Mouse (Mus musculus) embryonic facial prominence, embryonic 10.5 days (tissue): ENCODE measurements at regions not wholly inside any gene's neighbourhood (a gene's known extent, or its start where the extent isn't known, plus 50 kb on each side); places are given as distances from the start of the nearest gene placed in this dataset.
A peak's percentile ranks its signal among the peaks of the same experiment; 100 is the strongest.

Experiments
- DNase-seq: peaks from one replicate; pipeline ENCODE4 v3.0.0-alpha.2; 2017; ENCODE audit warnings: low spot score
- H3K27ac ChIP-seq: fragments of 300-500 bp; sonication (generic); replicated peaks from 2 replicates; pipeline ENCODE4 v1.5.1; 2016; ENCODE audit warnings: mild to moderate bottlenecking
- H3K27me3 ChIP-seq: fragments of 300-500 bp; sonication (generic); replicated peaks from 2 replicates; pipeline ENCODE4 v1.6.1; 2016; ENCODE audit warnings: low read depth, mild to moderate bottlenecking; ENCODE audit not compliant: poor library complexity, severe bottlenecking
- H3K36me3 ChIP-seq: fragments of 300-500 bp; sonication (generic); replicated peaks from 2 replicates; pipeline ENCODE4 v1.6.1; 2016; ENCODE audit warnings: mild to moderate bottlenecking, moderate library complexity
- H3K4me1 ChIP-seq: fragments of 300-500 bp; sonication (generic); 2 replicates; pipeline ENCODE4 v1.6.1; 2016
- H3K4me3 ChIP-seq: fragments of 300-500 bp; sonication (generic); 2 replicates; pipeline ENCODE4 v1.5.1; 2016; ENCODE audit warnings: mild to moderate bottlenecking, moderate library complexity
- H3K9me3 ChIP-seq: fragments of 300-500 bp; sonication (generic); 2 replicates; pipeline ENCODE4 v1.6.1; 2016; ENCODE audit warnings: mild to moderate bottlenecking
- WGBS: fragments of 180-500 bp; shearing (Covaris S2); methylation state at CpG from one replicate; pipeline ENCODE4 v1.1.7; 2016; 5-methylcytosine and 5-hydroxymethylcytosine counted together

DNA sequence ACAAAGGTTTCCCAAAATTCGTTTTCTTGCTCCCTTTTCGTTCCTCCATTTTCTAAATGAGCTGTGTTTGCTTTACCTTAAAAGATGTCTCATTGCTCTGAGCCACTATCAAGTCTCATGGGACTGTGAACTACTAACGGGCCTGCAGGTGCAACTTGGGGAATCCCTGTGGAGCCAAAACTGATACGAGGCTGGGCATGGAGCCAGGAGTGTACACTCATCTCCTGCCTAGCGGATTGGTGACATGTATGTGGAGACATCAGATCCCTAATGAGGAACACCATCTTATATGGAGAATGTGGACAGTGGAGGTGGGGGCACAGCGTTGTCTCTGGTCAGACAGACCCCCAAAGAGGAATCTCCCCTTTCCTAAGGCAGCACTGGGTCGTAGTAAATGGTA, 119.6 kb upstream of the Nt5e start:
- no peaks in the 10 kb centered on the region for H3K9me3 ChIP-seq
- no peaks in the 10 kb centered on the region for H3K36me3 ChIP-seq
- H3K4me1 ChIP-seq, result no peaks in the 10 kb centered on the region
- WGBS, result 83% methylated on average over 7 of the region's 7 CpGs
- no peak overlapping the region for H3K27ac ChIP-seq
- no peaks in the 10 kb centered on the region for H3K27me3 ChIP-seq
- no peak for DNase-seq
- H3K4me3 ChIP-seq, result no peak overlapping the region

DNA sequence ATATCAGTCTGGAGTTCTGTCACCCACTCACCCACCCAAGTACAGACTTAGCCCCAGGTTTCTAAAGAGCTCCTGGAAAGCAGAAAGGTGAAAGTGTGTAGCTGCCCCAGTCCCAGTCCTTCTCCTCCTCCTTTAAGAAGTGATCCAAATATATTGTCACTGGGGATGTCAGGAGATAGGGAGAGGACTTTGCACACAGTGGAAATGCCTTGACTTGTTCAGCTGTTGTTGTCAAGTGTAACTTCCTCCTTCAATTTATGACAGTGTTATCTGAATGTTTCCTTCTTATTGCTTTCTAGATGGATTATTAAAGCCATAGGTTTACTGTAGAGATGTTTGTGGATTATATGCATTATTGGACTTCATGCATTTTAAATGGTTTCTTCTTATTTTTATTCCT, 119.0 kb upstream of the Nt5e start:
- no peak for DNase-seq
- H3K27me3 ChIP-seq, result no peaks in the 10 kb centered on the region
- no peak overlapping the region for H3K27ac ChIP-seq
- no peaks in the 10 kb centered on the region for H3K4me1 ChIP-seq
- H3K36me3 ChIP-seq, result no peaks in the 10 kb centered on the region
- no peaks in the 10 kb centered on the region for H3K9me3 ChIP-seq
- no peak overlapping the region for H3K4me3 ChIP-seq

GRCm38 (mm10) chr9:88214758-88215157, 112.2 kb upstream of the Nt5e start:
- Histone ChIP-seq H3K27ac (no peak overlapping the region), H3K4me3 (no peak overlapping the region), H3K9me3 (no peaks in the 10 kb centered on the region), H3K4me1 (no peaks in the 10 kb centered on the region), H3K27me3 (no peaks in the 10 kb centered on the region), H3K36me3 (no peaks in the 10 kb centered on the region)
- DNase-seq, result no peak
- 76% methylated on average over 6 of the region's 6 CpGs for WGBS

- 83% methylated on average over 3 of the region's 3 CpGs for WGBS
- DNase-seq, result no peak
- Histone ChIP-seq H3K4me3 (no peak overlapping the region), H3K27me3 (0 out of 2 replicates have a peak, but pooled peaks cover 6% of the 10 kb centered on the region), H3K36me3 (no peaks in the 10 kb centered on the region), H3K9me3 (no peaks in the 10 kb centered on the region), H3K27ac (no peak overlapping the region), H3K4me1 (no peaks in the 10 kb centered on the region)
Observed at GRCm38 (mm10) chr9:88220360-88220759, 106.6 kb upstream of the Nt5e start.

- Histone ChIP-seq H3K4me1 (no peaks in the 10 kb centered on the region), H3K36me3 (no peaks in the 10 kb centered on the region), H3K27me3 (0 out of 2 replicates have a peak, but pooled peaks cover 6% of the 10 kb centered on the region), H3K27ac (no peak overlapping the region), H3K4me3 (no peak overlapping the region), H3K9me3 (no peaks in the 10 kb centered on the region)
- DNase-seq, result no peak
- 86% methylated on average over 14 of the region's 14 CpGs for WGBS
Observed at GRCm38 (mm10) chr9:88221276-88221675, 105.7 kb upstream of the Nt5e start.

GRCm38 (mm10) chr9:88221850-88222353, 105.1 kb upstream of the Nt5e start:
- 25% methylated on average over 7 of the region's 7 CpGs for WGBS
- H3K27ac ChIP-seq, result no peak overlapping the region
- 0 out of 2 replicates have a peak, but pooled peaks cover 6% of the 10 kb centered on the region for H3K27me3 ChIP-seq
- H3K4me3 ChIP-seq, result no peak overlapping the region
- H3K36me3 ChIP-seq, result no peaks in the 10 kb centered on the region
- no peaks in the 10 kb centered on the region for H3K4me1 ChIP-seq
- H3K9me3 ChIP-seq, result no peaks in the 10 kb centered on the region
- DNase-seq, result peak; percentile 80

- Histone ChIP-seq H3K4me1 (peaks cover 10% of the 10 kb centered on the region), H3K36me3 (no peaks in the 10 kb centered on the region), H3K9me3 (no peaks in the 10 kb centered on the region), H3K27ac (no peak overlapping the region), H3K4me3 (no peak overlapping the region), H3K27me3 (no peaks in the 10 kb centered on the region)
- DNase-seq, result no peak
- WGBS, result 70% methylated on average over 2 of the region's 2 CpGs
Observed at GRCm38 (mm10) chr9:88237126-88237525, 89.9 kb upstream of the Nt5e start.

DNA sequence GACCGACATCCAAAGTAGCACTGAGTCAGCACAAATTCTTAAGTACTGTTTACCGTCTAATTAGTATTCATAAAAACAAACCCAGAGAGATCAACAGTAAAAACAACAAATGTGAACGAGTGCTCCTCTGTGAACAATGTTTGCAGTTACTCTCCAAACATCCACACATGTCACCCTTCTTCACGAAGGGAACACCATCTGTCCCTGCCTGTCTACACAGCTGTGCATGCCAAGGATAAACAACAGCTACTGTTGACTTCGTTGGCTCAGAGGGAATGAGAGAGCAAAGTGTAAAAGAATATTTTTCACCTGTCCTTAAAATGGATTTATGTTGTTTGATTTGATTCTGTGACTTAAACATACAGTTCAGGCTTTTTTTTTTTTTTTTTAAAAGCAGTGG, 88.7 kb upstream of the Nt5e start:
- Histone ChIP-seq H3K27me3 (no peaks in the 10 kb centered on the region), H3K4me3 (no peak overlapping the region), H3K4me1 (peaks cover 10% of the 10 kb centered on the region), H3K9me3 (no peaks in the 10 kb centered on the region), H3K27ac (no peak overlapping the region), H3K36me3 (no peaks in the 10 kb centered on the region)
- DNase-seq, result no peak
- WGBS, result 77% methylated on average over 5 of the region's 5 CpGs

- Histone ChIP-seq H3K27me3 (no peaks in the 10 kb centered on the region), H3K36me3 (no peaks in the 10 kb centered on the region), H3K4me3 (peak overlapping the region; percentile 54), H3K4me1 (peaks cover 10% of the 10 kb centered on the region), H3K27ac (0 out of 2 replicates have a peak overlapping the region, but pooled peaks have one; percentile 74), H3K9me3 (no peaks in the 10 kb centered on the region)
- 24% methylated on average over 4 of the region's 4 CpGs for WGBS
- no peak for DNase-seq
Observed at GRCm38 (mm10) chr9:88240740-88241139, 86.3 kb upstream of the Nt5e start.

DNA sequence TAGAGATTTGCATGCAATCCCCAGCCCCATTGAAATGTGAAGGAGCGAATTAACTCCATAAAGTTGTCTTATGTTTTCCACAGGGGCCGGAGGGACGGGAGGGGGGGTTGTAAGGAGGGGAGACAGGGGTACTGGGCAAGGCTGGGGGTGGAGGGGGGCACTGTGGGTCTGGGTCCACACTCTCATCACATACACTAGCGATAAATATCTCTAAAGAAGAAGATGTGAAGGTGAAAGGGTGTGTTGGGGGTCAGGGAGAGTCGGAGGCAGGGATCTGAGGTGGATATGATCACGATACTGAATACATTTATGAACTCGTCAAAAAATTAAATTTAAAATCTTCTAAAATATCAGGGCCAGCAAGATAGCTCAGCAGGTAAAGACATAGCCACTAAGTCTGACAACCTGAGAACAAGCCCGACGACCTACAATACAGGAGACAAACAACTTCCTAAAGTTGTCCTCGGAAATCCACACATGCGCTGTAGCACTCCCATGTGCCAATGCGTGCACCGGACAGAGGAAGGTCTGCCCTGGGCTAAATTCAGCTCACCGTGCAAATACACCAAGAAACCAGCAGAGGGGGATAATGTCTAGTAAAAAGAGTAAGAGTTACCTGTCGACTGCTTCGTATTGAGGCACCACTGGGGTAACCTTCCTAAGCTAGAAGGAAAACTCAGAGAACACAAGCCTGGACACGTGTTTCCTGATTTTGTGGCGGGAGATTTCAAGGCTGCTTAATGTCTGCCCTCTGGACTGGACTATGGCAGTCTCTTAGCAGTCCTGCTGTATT, 85.6 kb upstream of the Nt5e start:
- peak overlapping the region; percentile 54 for H3K4me3 ChIP-seq
- peak overlapping the region; percentile 74 for H3K27ac ChIP-seq
- H3K36me3 ChIP-seq, result no peaks in the 10 kb centered on the region
- no peaks in the 10 kb centered on the region for H3K9me3 ChIP-seq
- 6% methylated on average over 18 of the region's 18 CpGs for WGBS
- peaks cover 10% of the 10 kb centered on the region for H3K4me1 ChIP-seq
- H3K27me3 ChIP-seq, result no peaks in the 10 kb centered on the region
- peak; percentile 83 for DNase-seq

DNA sequence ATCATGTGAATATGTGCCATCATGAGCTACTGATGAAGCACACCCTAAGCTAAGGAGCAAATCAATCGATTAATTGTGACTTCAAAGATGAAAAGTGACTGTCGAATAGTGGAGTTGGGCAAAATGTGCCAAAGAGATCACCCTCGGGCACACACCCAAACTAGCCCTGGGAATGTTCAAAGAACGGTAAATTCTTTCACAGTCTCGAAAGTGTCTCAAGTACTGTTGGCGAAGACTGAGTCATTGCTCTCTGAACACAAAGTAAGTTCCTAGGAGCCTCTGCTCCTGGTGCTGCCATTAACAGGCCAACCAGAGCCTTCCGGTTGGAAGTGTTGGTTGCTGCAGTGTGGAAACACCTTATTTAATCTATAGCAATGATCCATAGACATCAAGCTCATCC, 84.5 kb upstream of the Nt5e start:
- Histone ChIP-seq H3K27ac (no peak overlapping the region), H3K4me1 (peaks cover 10% of the 10 kb centered on the region), H3K4me3 (no peak overlapping the region), H3K9me3 (no peaks in the 10 kb centered on the region), H3K27me3 (no peaks in the 10 kb centered on the region), H3K36me3 (no peaks in the 10 kb centered on the region)
- WGBS, result 88% methylated on average over 7 of the region's 7 CpGs
- no peak for DNase-seq

DNA sequence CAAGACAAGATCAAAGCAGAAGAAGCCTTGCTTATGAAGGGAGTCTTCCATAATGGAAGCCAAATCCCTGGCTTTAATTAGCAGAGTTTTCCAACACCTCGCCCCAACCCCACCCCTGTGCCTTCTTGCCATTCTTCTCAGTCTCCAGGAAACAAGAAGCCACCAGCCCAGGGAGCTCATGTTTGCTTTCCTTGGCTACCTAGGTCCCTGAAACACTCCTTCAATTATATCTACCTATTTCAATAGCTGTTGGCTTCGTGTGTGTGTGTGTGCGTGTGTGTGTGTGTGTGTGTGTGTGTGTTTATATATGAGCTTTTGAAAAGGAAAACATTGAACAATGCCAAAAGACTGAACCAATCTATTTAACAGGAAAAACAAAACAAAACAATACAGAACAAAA, 82.5 kb upstream of the Nt5e start:
- no peaks in the 10 kb centered on the region for H3K27me3 ChIP-seq
- no peak overlapping the region for H3K4me3 ChIP-seq
- 77% methylated on average over 3 of the region's 3 CpGs for WGBS
- no peaks in the 10 kb centered on the region for H3K36me3 ChIP-seq
- DNase-seq, result no peak
- H3K9me3 ChIP-seq, result no peaks in the 10 kb centered on the region
- no peak overlapping the region for H3K27ac ChIP-seq
- H3K4me1 ChIP-seq, result peaks cover 10% of the 10 kb centered on the region

GRCm38 (mm10) chr9:88255948-88256347, 71.0 kb upstream of the Nt5e start:
- no peaks in the 10 kb centered on the region for H3K36me3 ChIP-seq
- no peaks in the 10 kb centered on the region for H3K4me1 ChIP-seq
- DNase-seq, result no peak
- 76% methylated on average over 7 of the region's 7 CpGs for WGBS
- no peaks in the 10 kb centered on the region for H3K9me3 ChIP-seq
- no peaks in the 10 kb centered on the region for H3K27me3 ChIP-seq
- no peak overlapping the region for H3K27ac ChIP-seq
- H3K4me3 ChIP-seq, result no peak overlapping the region
